ENCODE assay signal across 10 mouse cellular contexts in the genomic region with DNA sequence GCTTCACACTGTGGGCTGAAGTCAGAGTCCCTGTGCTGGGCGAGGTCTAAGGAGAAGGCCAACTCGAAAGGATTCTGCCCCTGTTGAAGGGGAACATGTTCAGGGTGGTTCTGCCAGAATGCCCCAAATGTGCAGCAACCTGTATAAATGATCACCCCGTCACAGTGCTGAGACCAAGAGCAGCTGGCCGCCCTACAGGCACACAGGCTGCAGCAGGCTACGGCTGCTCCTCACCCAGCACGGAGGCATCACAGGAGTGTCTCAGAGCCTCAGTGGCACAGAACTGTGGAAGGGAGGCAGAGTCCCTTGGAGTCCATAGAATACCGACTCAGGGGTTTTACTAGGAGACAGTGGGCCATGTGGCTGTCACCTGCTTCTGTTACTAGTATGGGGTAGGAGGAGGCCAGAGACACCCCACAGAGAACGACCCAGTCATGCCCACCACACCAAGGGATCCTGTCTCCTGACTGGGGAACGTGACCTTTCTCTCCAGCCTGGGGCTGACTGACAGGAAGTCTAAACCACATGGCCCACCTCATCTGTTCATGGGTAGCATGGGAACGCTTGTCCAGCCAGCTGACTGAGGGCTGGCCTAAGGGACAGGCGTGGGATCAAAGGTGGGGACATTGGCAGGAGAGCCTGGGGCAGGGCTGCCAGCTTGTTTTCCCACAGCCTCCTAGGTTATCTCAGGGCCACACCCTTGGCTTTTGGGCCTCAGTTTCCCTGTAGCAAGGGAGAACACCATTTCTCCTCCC. TPM values are rescaled to one million over a fixed set of nuclear protein-coding genes. Genes with fewer than 3 reads are reported as not detected.
DNase-seq lines count a peak whose midpoint lies in the region; ATAC-seq and TF ChIP-seq lines count a peak whose summit lies in the region.
"Had no signal": no experiment of that assay in that cellular context is flagged by ENCODE, and none has a peak within 500 bp of the region (broad histone marks: within the 10 kb centered on the region; RNA-seq: fewer than 3 reads in every experiment).

No protein-coding gene starts in this region.

- peak overlapping the region; percentile 60 for H3K27ac ChIP-seq in cerebellum, adult 2 months (ENCODE audit: insufficient read depth, low read length)
- 0 out of 2 replicates have a peak overlapping the region, but pooled peaks have one; percentile 9 for H3K27ac ChIP-seq in heart, embryonic 10.5 days
- no peak overlapping the region for H3K27ac ChIP-seq in heart, embryonic 11.5 days (ENCODE audit: low read depth, low read length)
- H3K27ac ChIP-seq in liver, embryonic 13.5 days = peak overlapping the region; percentile 100
- H3K27ac ChIP-seq in liver, embryonic 11.5 days (ENCODE audit: low read depth, low read length) = no peak overlapping the region
- no peak overlapping the region for H3K27ac ChIP-seq in heart, embryonic 13.5 days (replicated peaks)
- H3K27ac ChIP-seq: embryonic facial prominence, embryonic 15.5 days; liver, embryonic 14.5 days had no signal

- WGBS in cerebellum, adult 2 months = 26% methylated on average over 11 of the region's 11 CpGs
- WGBS in heart, embryonic 10.5 days = 84% methylated on average over 11 of the region's 11 CpGs
- WGBS in heart, embryonic 11.5 days (ENCODE audit: insufficient replicate concordance) = 84% methylated on average over 11 of the region's 11 CpGs
- 78% methylated on average over 11 of the region's 11 CpGs for WGBS in liver, embryonic 13.5 days (ENCODE audit: insufficient replicate concordance)
- 84% methylated on average over 11 of the region's 11 CpGs for WGBS in liver, embryonic 11.5 days
- WGBS in heart, embryonic 13.5 days = 85% methylated on average over 11 of the region's 11 CpGs

- no peak overlapping the region for H3K4me2 ChIP-seq in heart, embryonic 11.5 days
- peak overlapping the region; percentile 98 for H3K4me2 ChIP-seq in liver, embryonic 13.5 days
- no peak overlapping the region for H3K4me2 ChIP-seq in liver, embryonic 11.5 days
- peak overlapping the region; percentile 97; the same call in 1 of the 2 replicates for H3K4me2 ChIP-seq in heart, embryonic 13.5 days

- DNase-seq in cerebellum, adult 2 months = peak in 1 of 2 experiments; percentile 47
- no peak for DNase-seq in cerebellum, postnatal 14 days
- DNase-seq in heart, embryonic 10.5 days (ENCODE audit: low spot score) = no peak
- no peak for DNase-seq in liver, embryonic 13.5 days
- no peak for DNase-seq in liver, embryonic 11.5 days (ENCODE audit: low spot score)
- DNase-seq in embryo, embryonic 11 days = no peak

- no peak for TF ChIP-seq CTCF in cerebellum, adult 2 months (IDR thresholded peaks at IDR 0.05; ENCODE audit: borderline replicate concordance, insufficient read depth, low read depth, low read length)

- no peaks in the 10 kb centered on the region for H3K27me3 ChIP-seq in cerebellum, adult 2 months (ENCODE audit: control insufficient read depth, insufficient read depth, low read length)
- H3K27me3 ChIP-seq in heart, embryonic 10.5 days (ENCODE audit: insufficient read depth, poor library complexity, severe bottlenecking) = no peaks in the 10 kb centered on the region
- H3K27me3 ChIP-seq in heart, embryonic 11.5 days (ENCODE audit: control insufficient read depth, insufficient read depth, low read length) = no peaks in the 10 kb centered on the region
- no peaks in the 10 kb centered on the region for H3K27me3 ChIP-seq in liver, embryonic 13.5 days
- no peaks in the 10 kb centered on the region for H3K27me3 ChIP-seq in liver, embryonic 11.5 days (replicated peaks; ENCODE audit: control insufficient read depth, insufficient read depth, low read length)
- no peaks in the 10 kb centered on the region for H3K27me3 ChIP-seq in heart, embryonic 13.5 days (replicated peaks)
- H3K27me3 ChIP-seq: embryonic facial prominence, embryonic 15.5 days had no signal

- ATAC-seq in heart, embryonic 11.5 days (replicated peaks; ENCODE audit: insufficient number of reproducible peaks, low FRiP score, low TSS enrichment) = no peak
- ATAC-seq in liver, embryonic 13.5 days (ENCODE audit: low read depth) = no peak
- ATAC-seq in liver, embryonic 11.5 days (replicated peaks; ENCODE audit: low FRiP score) = no peak
- ATAC-seq in heart, embryonic 13.5 days (ENCODE audit: extremely low read depth, insufficient number of reproducible peaks, low FRiP score, low TSS enrichment) = no peak

- no peak overlapping the region; the same call in 1 of the 2 replicates for H3K9ac ChIP-seq in heart, embryonic 11.5 days (ENCODE audit: low read depth, low read length)
- H3K9ac ChIP-seq in liver, embryonic 13.5 days = peak overlapping the region; percentile 99; the same call in 1 of the 2 replicates
- H3K9ac ChIP-seq in liver, embryonic 11.5 days (ENCODE audit: low read depth, low read length) = no peak overlapping the region
- peak overlapping the region; percentile 100; the same call in 1 of the 2 replicates for H3K9ac ChIP-seq in heart, embryonic 13.5 days
- H3K9ac ChIP-seq: embryonic facial prominence, embryonic 15.5 days; liver, embryonic 14.5 days had no signal

- peaks cover 69% of the 10 kb centered on the region for H3K4me1 ChIP-seq in cerebellum, adult 2 months (ENCODE audit: control insufficient read depth, insufficient read depth, low read length)
- peaks cover 55% of the 10 kb centered on the region for H3K4me1 ChIP-seq in heart, embryonic 10.5 days
- peaks cover 29% of the 10 kb centered on the region for H3K4me1 ChIP-seq in heart, embryonic 11.5 days (ENCODE audit: control insufficient read depth, insufficient read depth, low read length)
- H3K4me1 ChIP-seq in liver, embryonic 13.5 days (replicated peaks) = peaks cover 62% of the 10 kb centered on the region
- peaks cover 35% of the 10 kb centered on the region for H3K4me1 ChIP-seq in liver, embryonic 11.5 days (replicated peaks; ENCODE audit: control insufficient read depth, insufficient read depth, low read length)
- peaks cover 52% of the 10 kb centered on the region for H3K4me1 ChIP-seq in heart, embryonic 13.5 days

- no peak overlapping the region for H3K4me3 ChIP-seq in cerebellum, adult 2 months (replicated peaks; ENCODE audit: insufficient read depth, low read depth, low read length)
- H3K4me3 ChIP-seq in heart, embryonic 10.5 days = no peak overlapping the region
- H3K4me3 ChIP-seq in heart, embryonic 11.5 days (ENCODE audit: low read depth, low read length) = no peak overlapping the region
- no peak overlapping the region for H3K4me3 ChIP-seq in liver, embryonic 13.5 days (replicated peaks)
- H3K4me3 ChIP-seq in liver, embryonic 11.5 days (ENCODE audit: low read depth, low read length) = no peak overlapping the region
- H3K4me3 ChIP-seq in heart, embryonic 13.5 days = no peak overlapping the region; the same call in 1 of the 2 replicates
- H3K4me3 ChIP-seq: embryonic facial prominence, embryonic 15.5 days had no signal

- no peak for TF ChIP-seq POLR2A in cerebellum, adult 2 months (IDR thresholded peaks at IDR 0.05; ENCODE audit: borderline replicate concordance, insufficient read depth, low read length)

- peaks cover 61% of the 10 kb centered on the region for H3K36me3 ChIP-seq in heart, embryonic 10.5 days
- H3K36me3 ChIP-seq in heart, embryonic 11.5 days (ENCODE audit: control insufficient read depth, insufficient read depth, low read length) = peaks cover 37% of the 10 kb centered on the region
- H3K36me3 ChIP-seq in liver, embryonic 13.5 days = peaks cover 73% of the 10 kb centered on the region
- H3K36me3 ChIP-seq in liver, embryonic 11.5 days (ENCODE audit: control insufficient read depth, insufficient read depth, low read length) = peaks cover 40% of the 10 kb centered on the region
- H3K36me3 ChIP-seq in heart, embryonic 13.5 days = peaks cover 67% of the 10 kb centered on the region

- H3K9me3 ChIP-seq in heart, embryonic 10.5 days = no peaks in the 10 kb centered on the region
- H3K9me3 ChIP-seq in heart, embryonic 11.5 days (replicated peaks; ENCODE audit: control insufficient read depth, low read length) = no peaks in the 10 kb centered on the region
- no peaks in the 10 kb centered on the region for H3K9me3 ChIP-seq in liver, embryonic 13.5 days (replicated peaks)
- H3K9me3 ChIP-seq in liver, embryonic 11.5 days (ENCODE audit: control insufficient read depth, low read length) = no peaks in the 10 kb centered on the region
- no peaks in the 10 kb centered on the region for H3K9me3 ChIP-seq in heart, embryonic 13.5 days
- H3K9me3 ChIP-seq: embryonic facial prominence, embryonic 15.5 days had no signal

RNA-seq across cellular contexts. Expression of gene Mknk2, which starts 5.8 kb away (rescaled TPM):
- 59.3 and 64.4 TPM in 2 replicates for polyA plus RNA-seq in cerebellum, adult 2 months (2012; rRNA removed)
- 90.8 and 92.0 TPM in 2 replicates for polyA plus RNA-seq in heart, embryonic 10.5 days (2016; fragmentation: Nextera tagmentation; extraction: Ambion mirVana)
- polyA plus RNA-seq in heart, embryonic 11.5 days (2014; fragmentation: Nextera tagmentation; extraction: Ambion mirVana) = 62.1 and 68.8 TPM in 2 replicates
- 71.4 and 73.8 TPM in 2 replicates for polyA plus RNA-seq in liver, embryonic 13.5 days (2015; fragmentation: Nextera tagmentation; extraction: Ambion mirVana)
- 124 and 128 TPM in 2 replicates for polyA plus RNA-seq in liver, embryonic 11.5 days (2014; fragmentation: Nextera tagmentation; extraction: Ambion mirVana)
- 78.2 and 78.7 TPM in 2 replicates for polyA plus RNA-seq in heart, embryonic 13.5 days (2015; fragmentation: Nextera tagmentation; extraction: Ambion mirVana)

RNA-seq across cellular contexts. Expression of gene Btbd2, which starts 15.2 kb away (rescaled TPM):
- 106 and 108 TPM in 2 replicates for polyA plus RNA-seq in cerebellum, adult 2 months (2012; rRNA removed)
- 59.0 and 69.9 TPM in 2 replicates for polyA plus RNA-seq in heart, embryonic 10.5 days (2016; fragmentation: Nextera tagmentation; extraction: Ambion mirVana)
- 37.6 and 47.0 TPM in 2 replicates for polyA plus RNA-seq in heart, embryonic 11.5 days (2014; fragmentation: Nextera tagmentation; extraction: Ambion mirVana)
- polyA plus RNA-seq in liver, embryonic 13.5 days (2015; fragmentation: Nextera tagmentation; extraction: Ambion mirVana) = 11.5 and 12.7 TPM in 2 replicates
- 38.0 and 38.4 TPM in 2 replicates for polyA plus RNA-seq in liver, embryonic 11.5 days (2014; fragmentation: Nextera tagmentation; extraction: Ambion mirVana)
- 50.9 and 53.7 TPM in 2 replicates for polyA plus RNA-seq in heart, embryonic 13.5 days (2015; fragmentation: Nextera tagmentation; extraction: Ambion mirVana)

RNA-seq across cellular contexts. Expression of gene Mob3a, which starts 29.7 kb away (rescaled TPM):
- 12.6 and 14.2 TPM in 2 replicates for polyA plus RNA-seq in cerebellum, adult 2 months (2012; rRNA removed)
- 54.8 and 56.8 TPM in 2 replicates for polyA plus RNA-seq in heart, embryonic 10.5 days (2016; fragmentation: Nextera tagmentation; extraction: Ambion mirVana)
- polyA plus RNA-seq in heart, embryonic 11.5 days (2014; fragmentation: Nextera tagmentation; extraction: Ambion mirVana) = 38.9 and 39.0 TPM in 2 replicates
- 31.6 and 38.5 TPM in 2 replicates for polyA plus RNA-seq in liver, embryonic 13.5 days (2015; fragmentation: Nextera tagmentation; extraction: Ambion mirVana)
- polyA plus RNA-seq in liver, embryonic 11.5 days (2014; fragmentation: Nextera tagmentation; extraction: Ambion mirVana) = 56.7 and 57.3 TPM in 2 replicates
- 26.0 and 27.2 TPM in 2 replicates for polyA plus RNA-seq in heart, embryonic 13.5 days (2015; fragmentation: Nextera tagmentation; extraction: Ambion mirVana)

RNA-seq across cellular contexts. Expression of gene Izumo4, which starts 29.9 kb away (rescaled TPM):
- polyA plus RNA-seq in cerebellum, adult 2 months (2012; rRNA removed) = 112 and 117 TPM in 2 replicates
- 12.8 and 14.4 TPM in 2 replicates for polyA plus RNA-seq in heart, embryonic 10.5 days (2016; fragmentation: Nextera tagmentation; extraction: Ambion mirVana)
- 8.2 and 8.5 TPM in 2 replicates for polyA plus RNA-seq in heart, embryonic 11.5 days (2014; fragmentation: Nextera tagmentation; extraction: Ambion mirVana)
- 6.1 and 7.5 TPM in 2 replicates for polyA plus RNA-seq in liver, embryonic 13.5 days (2015; fragmentation: Nextera tagmentation; extraction: Ambion mirVana)
- polyA plus RNA-seq in liver, embryonic 11.5 days (2014; fragmentation: Nextera tagmentation; extraction: Ambion mirVana) = 5.7 and 6.8 TPM in 2 replicates
- 12.7 and 13.5 TPM in 2 replicates for polyA plus RNA-seq in heart, embryonic 13.5 days (2015; fragmentation: Nextera tagmentation; extraction: Ambion mirVana)

RNA-seq across cellular contexts. Expression of gene Csnk1g2, which starts 49.5 kb away (rescaled TPM):
- polyA plus RNA-seq in cerebellum, adult 2 months (2012; rRNA removed) = 208 and 218 TPM in 2 replicates
- polyA plus RNA-seq in heart, embryonic 10.5 days (2016; fragmentation: Nextera tagmentation; extraction: Ambion mirVana) = 110 and 150 TPM in 2 replicates
- 64.6 and 67.6 TPM in 2 replicates for polyA plus RNA-seq in heart, embryonic 11.5 days (2014; fragmentation: Nextera tagmentation; extraction: Ambion mirVana)
- polyA plus RNA-seq in liver, embryonic 13.5 days (2015; fragmentation: Nextera tagmentation; extraction: Ambion mirVana) = 46.0 and 51.1 TPM in 2 replicates
- polyA plus RNA-seq in liver, embryonic 11.5 days (2014; fragmentation: Nextera tagmentation; extraction: Ambion mirVana) = 92.3 and 96.1 TPM in 2 replicates
- 87.5 and 89.0 TPM in 2 replicates for polyA plus RNA-seq in heart, embryonic 13.5 days (2015; fragmentation: Nextera tagmentation; extraction: Ambion mirVana)

Comparison
In these comparisons a context has a peak if more than half of its experiments do, and no peak if none do; other contexts are left out.
1. H3K27ac ChIP-seq: peak in cerebellum, adult 2 months (single experiment), heart, embryonic 10.5 days (single experiment) and liver, embryonic 13.5 days (single experiment); none in heart, embryonic 11.5 days (single experiment), liver, embryonic 11.5 days (single experiment) and heart, embryonic 13.5 days (single experiment).
2. H3K4me2 ChIP-seq: peak in liver, embryonic 13.5 days (single experiment) and heart, embryonic 13.5 days (single experiment); none in heart, embryonic 11.5 days (single experiment) and liver, embryonic 11.5 days (single experiment).
3. H3K9ac ChIP-seq: peak in liver, embryonic 13.5 days (single experiment) and heart, embryonic 13.5 days (single experiment); none in heart, embryonic 11.5 days (single experiment) and liver, embryonic 11.5 days (single experiment).